Mouse (Mus musculus): ENCODE measurements at regions not wholly inside any gene's neighbourhood (a gene's known extent, or its start where the extent isn't known, plus 50 kb on each side); places are given as distances from the start of the nearest gene placed in this dataset.

DNA sequence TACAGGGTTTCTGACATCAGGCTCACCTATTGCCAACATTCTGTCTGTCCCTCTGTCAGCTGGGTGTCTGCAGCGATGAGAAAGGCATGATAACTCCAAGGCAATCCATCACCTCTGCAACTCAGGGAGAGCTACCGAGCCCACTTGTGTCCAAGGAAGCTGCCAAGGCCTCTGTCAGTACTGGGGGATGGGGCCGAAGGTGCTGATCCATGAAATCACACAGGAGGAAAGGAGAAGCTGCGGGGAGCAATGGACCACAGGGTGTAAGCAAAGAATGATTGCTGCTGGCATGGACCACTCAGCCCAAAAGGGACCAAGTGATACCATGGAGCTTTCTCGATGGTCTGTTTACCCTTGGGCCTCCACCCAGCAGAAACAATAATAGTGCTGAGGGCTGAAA lies 67.5 kb upstream of the Mid1ip1 start:
- no peak for DNase-seq
- intact Hi-C loops (cut with DNase I): no loop called here

DNA sequence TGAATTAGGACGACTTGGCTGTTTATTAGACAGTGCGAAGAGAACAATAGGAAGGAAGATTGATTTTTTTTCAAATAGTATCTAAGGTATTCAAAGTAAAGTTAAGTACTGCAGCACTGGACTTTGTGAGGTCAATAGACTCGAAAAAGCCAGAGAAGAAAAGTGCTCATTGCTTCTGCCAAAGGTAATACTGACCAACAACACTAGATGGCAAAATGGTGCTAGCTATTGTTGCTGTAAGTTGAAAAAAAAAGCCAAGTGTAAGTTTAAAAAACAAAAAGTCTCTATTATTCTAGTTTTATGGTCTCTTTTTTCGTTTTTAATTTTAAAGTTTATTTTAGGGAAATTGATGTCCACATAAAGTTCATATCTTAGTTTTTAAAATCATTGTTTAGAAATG lies 63.9 kb upstream of the Mid1ip1 start:
- intact Hi-C loops (cut with DNase I): loop anchor here (10.0 kb wide), 1 partner anchor 64 kb away; the partner anchor contains the start of gene Mid1ip1
- no peak for DNase-seq
